ENCODE assay signal across 29 mouse cellular contexts in genomic region chr3:14792032-14792431, GRCm38 (mm10). TPM values are rescaled to one million over a fixed set of nuclear protein-coding genes. Genes with fewer than 3 reads are reported as not detected.
"Had no signal": no experiment of that assay in that cellular context is flagged by ENCODE, and none has a peak within 500 bp of the region (broad histone marks: within the 10 kb centered on the region; RNA-seq: fewer than 3 reads in every experiment).

No protein-coding gene starts in this region.

- H3K4me1 ChIP-seq: embryonic facial prominence, embryonic 10.5 days; embryonic facial prominence, embryonic 12.5 days; embryonic facial prominence, embryonic 13.5 days; embryonic facial prominence, embryonic 15.5 days; forebrain, embryonic 10.5 days; forebrain, embryonic 12.5 days; forebrain, embryonic 13.5 days; forebrain, embryonic 15.5 days; heart, embryonic 10.5 days had no signal

- H3K27me3 ChIP-seq: embryonic facial prominence, embryonic 12.5 days; embryonic facial prominence, embryonic 13.5 days; embryonic facial prominence, embryonic 15.5 days; forebrain, embryonic 12.5 days; forebrain, embryonic 13.5 days; forebrain, embryonic 15.5 days had no signal

- H3K4me3 ChIP-seq: embryonic facial prominence, embryonic 10.5 days; embryonic facial prominence, embryonic 12.5 days; embryonic facial prominence, embryonic 13.5 days; embryonic facial prominence, embryonic 15.5 days; erythroblast, embryonic 14.5 days; forebrain, embryonic 10.5 days; forebrain, embryonic 12.5 days; forebrain, embryonic 13.5 days; forebrain, embryonic 15.5 days; heart, adult 2 months; heart, embryonic 10.5 days had no signal

- H3K9ac ChIP-seq: embryonic facial prominence, embryonic 12.5 days; embryonic facial prominence, embryonic 13.5 days; embryonic facial prominence, embryonic 15.5 days; forebrain, embryonic 12.5 days; forebrain, embryonic 13.5 days; forebrain, embryonic 15.5 days; forebrain, postnatal 0 days had no signal

- H3K9me3 ChIP-seq: embryonic facial prominence, embryonic 10.5 days; embryonic facial prominence, embryonic 12.5 days; embryonic facial prominence, embryonic 13.5 days; embryonic facial prominence, embryonic 15.5 days; forebrain, embryonic 10.5 days; forebrain, embryonic 12.5 days; forebrain, embryonic 13.5 days; forebrain, embryonic 15.5 days; heart, embryonic 10.5 days had no signal

- H3K36me3 ChIP-seq: embryonic facial prominence, embryonic 10.5 days; embryonic facial prominence, embryonic 12.5 days; embryonic facial prominence, embryonic 13.5 days; embryonic facial prominence, embryonic 15.5 days; forebrain, embryonic 10.5 days; forebrain, embryonic 12.5 days; forebrain, embryonic 15.5 days; heart, embryonic 10.5 days had no signal

- DNase-seq: cerebellum, adult 9-10 months; cerebellum, adult 9-11 months; cerebellum, postnatal 10 days; cerebellum, postnatal 14 days; cerebellum, postnatal 25 days; cerebellum, postnatal 36 days; embryo, embryonic 11 days; forebrain, postnatal 0 days; gastrocnemius, postnatal 10 days; gastrocnemius, postnatal 14 days; gastrocnemius, postnatal 25 days; gastrocnemius, postnatal 36 days; heart, adult 11 months; heart, adult 18-20 months; heart, adult 2 months had no signal

- H3K27ac ChIP-seq: embryonic facial prominence, embryonic 10.5 days; embryonic facial prominence, embryonic 12.5 days; embryonic facial prominence, embryonic 13.5 days; embryonic facial prominence, embryonic 15.5 days; forebrain, embryonic 10.5 days; forebrain, embryonic 12.5 days; forebrain, embryonic 13.5 days; forebrain, embryonic 15.5 days; heart, adult 2 months; heart, embryonic 10.5 days had no signal

RNA-seq across cellular contexts. Expression of gene Car1, which starts 16.1 kb away (rescaled TPM):
- total RNA-seq: gastrocnemius, postnatal 14 days; heart, adult 18-20 months; heart, adult 2 months; heart, adult 8-10 months had no signal
- polyA plus RNA-seq: forebrain, embryonic 12.5 days; forebrain, embryonic 13.5 days; forebrain, embryonic 14.5 days; forebrain, embryonic 15.5 days; forebrain, embryonic 16.5 days; frontal cortex, adult 2 months had no signal
